Mouse (Mus musculus): ENCODE measurements at regions not wholly inside any gene's neighbourhood (a gene's known extent, or its start where the extent isn't known, plus 50 kb on each side); places are given as distances from the start of the nearest gene placed in this dataset.

DNA sequence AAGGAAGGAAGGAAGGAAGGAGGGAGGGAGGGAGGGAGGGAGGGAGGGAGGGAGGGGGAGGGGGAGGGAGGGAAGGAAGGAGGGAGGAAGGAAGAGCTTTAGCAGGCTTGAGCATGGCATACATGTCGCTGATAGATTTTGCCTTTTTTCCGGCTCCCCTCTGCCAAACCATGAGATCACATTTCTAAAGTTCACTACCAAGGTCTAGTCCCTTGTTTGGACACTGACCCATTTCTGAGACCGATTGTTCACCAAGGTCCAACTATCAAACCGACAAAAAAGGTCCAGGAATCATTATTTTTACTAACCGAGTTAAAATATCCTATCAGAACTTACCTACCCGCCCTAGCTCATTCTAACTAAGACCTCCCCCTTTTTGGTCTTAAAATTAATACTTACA lies 120.1 kb downstream of the Sox2 start:
- Histone ChIP-seq H3K27ac (no peak overlapping the region), H3K9ac (no peak overlapping the region), H3K4me1 (replicated peaks) (peaks cover 8% of the 10 kb centered on the region), H3K4me3 (no peak overlapping the region), H3K27me3 (no peaks in the 10 kb centered on the region), H3K4me2 (no peak overlapping the region), H3K9me3 (no peaks in the 10 kb centered on the region), H3K36me3 (no peaks in the 10 kb centered on the region)
- 81% methylated on average over 6 of the region's 6 CpGs for WGBS
- ATAC-seq (ENCODE audit: low FRiP score), result no peak

DNA sequence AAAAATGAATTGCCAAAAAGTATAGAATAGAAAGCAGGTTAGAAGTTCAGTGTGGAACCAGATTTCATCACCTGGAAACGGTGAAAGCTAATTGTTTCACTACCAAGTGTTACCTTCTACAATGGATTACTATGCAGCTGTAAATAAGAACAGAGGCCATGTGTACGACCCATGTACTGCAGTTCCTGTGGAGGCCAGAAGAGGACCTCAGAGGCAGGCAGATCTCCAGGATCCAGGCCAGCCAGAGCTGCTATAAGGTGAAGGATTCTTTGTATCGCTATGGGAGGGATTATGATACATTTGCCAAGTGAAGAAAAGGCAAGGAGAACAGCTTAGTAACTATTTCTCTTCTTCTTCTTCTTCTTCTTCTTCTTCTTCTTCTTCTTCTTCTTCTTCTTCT lies 121.8 kb downstream of the Sox2 start:
- Histone ChIP-seq H3K4me3 (no peak overlapping the region), H3K4me2 (no peak overlapping the region), H3K27ac (no peak overlapping the region), H3K27me3 (no peaks in the 10 kb centered on the region), H3K4me1 (replicated peaks) (peaks cover 8% of the 10 kb centered on the region), H3K9me3 (no peaks in the 10 kb centered on the region), H3K36me3 (no peaks in the 10 kb centered on the region), H3K9ac (no peak overlapping the region)
- no peak for ATAC-seq (ENCODE audit: low FRiP score)
- WGBS, result 90% methylated on average over 3 of the region's 3 CpGs

DNA sequence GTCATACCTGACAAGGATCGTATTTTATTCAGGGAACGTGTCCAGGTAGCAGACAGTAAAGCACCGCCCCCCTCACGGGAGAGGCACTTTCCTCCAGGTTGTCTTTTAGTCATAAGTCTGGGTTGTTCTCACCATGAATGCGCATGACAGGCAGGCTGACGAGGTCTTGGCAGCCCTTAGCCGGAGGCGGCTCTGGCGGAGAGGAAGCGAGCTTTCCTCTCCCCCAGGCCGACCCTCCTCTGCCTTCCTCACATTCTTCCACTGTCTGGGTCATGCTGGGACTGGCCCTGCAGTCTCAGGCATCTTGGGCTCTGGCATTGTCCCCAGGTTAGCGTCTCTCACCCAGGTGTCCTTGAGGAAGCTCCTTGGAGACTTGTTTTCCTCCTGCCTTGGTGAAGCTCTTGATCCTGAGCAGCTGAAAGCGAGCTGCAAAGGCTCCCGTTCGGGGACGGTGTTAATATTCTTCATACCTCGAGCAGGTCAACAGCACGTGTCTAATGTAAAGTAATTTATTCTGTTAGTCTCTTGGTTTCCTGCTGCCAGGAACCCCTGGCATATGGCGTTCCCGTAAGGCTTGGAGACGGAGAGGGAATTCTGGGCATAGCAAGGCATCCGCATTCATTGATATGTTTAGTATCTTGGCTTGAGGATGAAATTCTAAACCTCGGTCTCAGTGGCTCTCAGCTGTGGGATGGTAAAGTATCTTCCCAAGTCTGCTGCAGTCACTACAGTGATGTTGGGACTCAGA lies 123.6 kb downstream of the Sox2 start:
- Histone ChIP-seq H3K4me3 (peak overlapping the region; percentile 7; the same call in 1 of the 2 replicates), H3K4me2 (peak overlapping the region; percentile 45), H3K27ac (0 out of 2 replicates have a peak overlapping the region, but pooled peaks have one; percentile 30), H3K36me3 (no peaks in the 10 kb centered on the region), H3K4me1 (replicated peaks) (peaks cover 8% of the 10 kb centered on the region), H3K9me3 (no peaks in the 10 kb centered on the region), H3K9ac (no peak overlapping the region), H3K27me3 (no peaks in the 10 kb centered on the region)
- WGBS, result 29% methylated on average over 23 of the region's 23 CpGs
- ATAC-seq (ENCODE audit: low FRiP score), result peak; percentile 26; the same call in 1 of the 2 replicates

DNA sequence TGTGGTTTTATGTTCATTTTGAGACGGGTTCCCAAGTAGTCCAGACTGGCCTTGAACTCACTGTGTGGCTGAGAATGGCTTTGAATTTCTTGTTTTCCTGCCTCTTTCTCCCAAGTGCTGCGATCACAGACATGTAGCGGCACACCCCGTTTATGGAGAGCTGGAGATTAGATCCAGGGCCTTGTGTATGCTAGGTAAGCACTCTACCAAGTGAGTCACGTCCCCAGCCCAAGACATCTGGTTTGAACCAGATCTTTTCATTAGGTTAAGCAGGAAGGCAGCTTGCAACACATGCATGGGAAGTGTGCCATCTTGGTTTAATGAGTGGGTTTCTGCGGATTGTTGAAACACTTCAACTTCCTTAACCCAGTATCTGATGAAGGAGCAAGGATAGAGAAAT lies 131.6 kb downstream of the Sox2 start:
- Histone ChIP-seq H3K4me3 (no peak overlapping the region), H3K27ac (no peak overlapping the region), H3K9me3 (no peaks in the 10 kb centered on the region), H3K27me3 (no peaks in the 10 kb centered on the region), H3K36me3 (no peaks in the 10 kb centered on the region), H3K9ac (no peak overlapping the region), H3K4me1 (replicated peaks) (no peaks in the 10 kb centered on the region), H3K4me2 (no peak overlapping the region)
- ATAC-seq (ENCODE audit: low FRiP score), result no peak
- 89% methylated on average over 6 of the region's 6 CpGs for WGBS

DNA sequence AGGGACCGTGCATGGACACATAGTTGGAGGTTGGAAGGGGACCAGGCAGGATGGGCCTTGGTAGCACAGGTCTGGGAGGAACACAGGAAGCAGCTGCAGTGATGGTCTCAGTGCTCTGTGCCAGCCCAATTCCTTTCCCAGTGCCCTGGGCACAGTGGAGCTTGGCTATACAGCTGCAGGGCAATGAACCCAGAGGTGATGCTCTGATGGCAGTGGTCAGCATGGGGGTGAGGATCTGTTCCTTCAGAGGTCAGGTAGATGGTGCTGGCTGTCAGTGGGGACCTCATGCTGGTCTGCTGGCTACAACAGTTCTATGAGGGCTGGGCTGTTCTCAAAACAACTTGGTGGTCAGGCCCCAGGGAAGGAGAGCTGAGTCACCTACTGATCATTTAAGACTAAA lies 133.2 kb downstream of the Sox2 start:
- no peak overlapping the region for H3K27ac ChIP-seq
- no peak overlapping the region for H3K4me2 ChIP-seq
- no peak overlapping the region for H3K9ac ChIP-seq
- H3K9me3 ChIP-seq, result no peaks in the 10 kb centered on the region
- no peaks in the 10 kb centered on the region for H3K36me3 ChIP-seq
- no peaks in the 10 kb centered on the region for H3K4me1 ChIP-seq (replicated peaks)
- WGBS, result 93% methylated on average over 1 of the region's 1 CpGs
- no peak overlapping the region for H3K4me3 ChIP-seq
- no peak for ATAC-seq (ENCODE audit: low FRiP score)
- no peaks in the 10 kb centered on the region for H3K27me3 ChIP-seq

DNA sequence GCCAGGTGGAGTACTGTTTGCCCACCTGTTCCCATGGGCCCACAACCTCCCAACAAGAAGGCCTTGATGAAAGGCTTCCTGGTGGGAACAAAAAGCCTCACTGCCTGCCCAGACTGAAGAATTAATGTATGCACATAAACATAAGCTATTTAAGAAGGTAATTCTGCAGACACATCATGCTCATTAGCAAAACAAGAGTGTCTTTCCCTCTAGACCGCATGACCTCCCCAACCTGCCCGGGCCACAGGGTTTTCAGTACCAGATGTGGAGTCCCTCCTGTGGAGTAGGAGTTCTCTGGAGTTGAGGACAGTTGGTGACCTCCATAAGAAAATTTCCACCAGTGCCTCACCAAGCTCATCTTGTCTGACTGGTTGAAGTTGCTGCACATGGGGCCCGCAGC lies 137.0 kb downstream of the Sox2 start:
- 79% methylated on average over 3 of the region's 3 CpGs for WGBS
- ATAC-seq (ENCODE audit: low FRiP score), result no peak
- Histone ChIP-seq H3K4me1 (replicated peaks) (no peaks in the 10 kb centered on the region), H3K4me2 (no peak overlapping the region), H3K36me3 (no peaks in the 10 kb centered on the region), H3K4me3 (no peak overlapping the region), H3K27me3 (no peaks in the 10 kb centered on the region), H3K9ac (no peak overlapping the region), H3K9me3 (no peaks in the 10 kb centered on the region), H3K27ac (no peak overlapping the region)

DNA sequence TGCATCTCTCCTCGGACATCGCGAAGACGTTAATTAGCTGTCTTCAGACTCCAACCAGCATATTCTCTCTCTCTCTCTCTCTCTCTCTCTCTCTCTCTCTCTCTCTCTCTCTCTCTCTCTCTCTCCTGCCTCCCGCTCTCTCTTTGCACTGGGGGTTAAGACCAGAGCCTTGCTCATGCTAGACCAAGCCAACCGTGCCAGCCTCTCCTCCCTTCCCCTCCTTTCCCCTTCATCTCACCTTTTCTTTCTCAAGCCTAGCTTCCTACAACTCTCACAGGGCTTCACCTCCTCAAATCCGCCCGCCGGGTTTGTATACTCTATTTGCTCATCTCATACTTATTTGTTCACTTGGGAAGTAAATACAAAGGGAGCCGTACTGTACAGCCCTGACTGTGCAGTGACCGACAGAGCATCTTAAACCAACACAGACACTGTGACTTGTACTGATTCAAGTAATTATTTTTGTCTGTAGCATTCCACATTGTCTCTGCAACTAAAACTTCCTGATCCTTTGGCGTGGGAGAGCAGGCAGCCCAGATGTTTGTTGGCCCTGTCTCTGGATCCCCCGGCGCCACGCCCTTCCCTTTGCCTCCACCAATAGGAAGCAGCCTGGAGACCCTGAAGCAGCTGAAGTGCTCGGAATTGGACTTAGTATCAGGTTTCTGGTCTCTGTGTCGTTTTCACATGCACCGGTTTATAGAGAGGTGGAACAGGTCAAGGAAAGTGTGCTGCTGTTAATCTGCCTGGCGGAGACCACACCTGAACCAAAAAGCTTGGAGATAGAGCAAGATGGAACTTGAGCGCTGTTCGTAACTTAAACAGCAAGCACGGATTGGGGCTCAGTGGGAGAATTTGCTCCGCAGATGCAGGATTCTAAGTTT lies 145.1 kb downstream of the Sox2 start:
- peak overlapping the region; percentile 33 for H3K4me3 ChIP-seq
- peaks cover 30% of the 10 kb centered on the region for H3K27me3 ChIP-seq
- no peaks in the 10 kb centered on the region for H3K36me3 ChIP-seq
- peak; percentile 72 for ATAC-seq (ENCODE audit: low FRiP score)
- 23% methylated on average over 23 of the region's 23 CpGs for WGBS
- no peaks in the 10 kb centered on the region for H3K9me3 ChIP-seq
- peaks cover 11% of the 10 kb centered on the region for H3K4me1 ChIP-seq (replicated peaks)
- peak overlapping the region; percentile 36; the same call in 1 of the 2 replicates for H3K9ac ChIP-seq
- peak overlapping the region; percentile 59 for H3K4me2 ChIP-seq
- H3K27ac ChIP-seq, result no peak overlapping the region

DNA sequence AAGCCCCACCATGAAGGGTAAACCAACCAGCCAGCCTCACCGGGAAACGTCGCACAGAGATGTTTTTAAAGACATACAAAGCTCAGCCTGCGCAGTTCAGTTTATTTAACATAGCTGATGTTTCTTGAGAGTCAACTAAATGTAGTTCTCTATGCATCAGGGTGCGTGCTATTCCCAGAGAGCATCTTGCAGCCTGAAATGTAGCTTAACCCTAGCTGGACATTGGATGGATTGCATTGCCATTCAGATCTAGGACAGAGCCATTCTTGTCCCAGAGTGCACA lies 145.7 kb downstream of the Sox2 start:
- Histone ChIP-seq H3K27ac (no peak overlapping the region), H3K4me1 (replicated peaks) (peaks cover 11% of the 10 kb centered on the region), H3K4me3 (peak overlapping the region; percentile 33), H3K9ac (peak overlapping the region; percentile 36; the same call in 1 of the 2 replicates), H3K9me3 (no peaks in the 10 kb centered on the region), H3K36me3 (no peaks in the 10 kb centered on the region), H3K4me2 (peak overlapping the region; percentile 59), H3K27me3 (peaks cover 30% of the 10 kb centered on the region)
- WGBS, result 8% methylated on average over 5 of the region's 5 CpGs
- 0 out of 2 replicates have a peak, but pooled peaks have one; percentile 2 for ATAC-seq (ENCODE audit: low FRiP score)

GRCm38 (mm10) chr3:34808833-34809232 lies 158.6 kb downstream of the Sox2 start:
- Histone ChIP-seq H3K4me2 (no peak overlapping the region), H3K4me1 (replicated peaks) (no peaks in the 10 kb centered on the region; the same call in 1 of the 2 replicates), H3K9me3 (no peaks in the 10 kb centered on the region), H3K9ac (no peak overlapping the region), H3K4me3 (no peak overlapping the region), H3K27ac (no peak overlapping the region), H3K27me3 (0 out of 2 replicates have a peak, but pooled peaks cover 9% of the 10 kb centered on the region), H3K36me3 (no peaks in the 10 kb centered on the region)
- no peak for ATAC-seq (ENCODE audit: low FRiP score)
- 34% methylated on average over 6 of the region's 6 CpGs for WGBS

GRCm38 (mm10) chr3:34811753-34812152 lies 161.5 kb downstream of the Sox2 start:
- whole genome bisulfite sequencing, result 59% methylated on average over 4 of the region's 4 CpGs

GRCm38 (mm10) chr3:34813046-34813625 lies 162.9 kb downstream of the Sox2 start:
- H3K9ac ChIP-seq, result no peak overlapping the region
- H3K9me3 ChIP-seq, result no peaks in the 10 kb centered on the region
- no peaks in the 10 kb centered on the region for H3K4me1 ChIP-seq (replicated peaks)
- H3K4me2 ChIP-seq, result no peak overlapping the region
- H3K27ac ChIP-seq, result no peak overlapping the region
- no peaks in the 10 kb centered on the region for H3K36me3 ChIP-seq
- ATAC-seq (ENCODE audit: low FRiP score), result no peak
- H3K27me3 ChIP-seq, result 0 out of 2 replicates have a peak, but pooled peaks cover 7% of the 10 kb centered on the region
- H3K4me3 ChIP-seq, result no peak overlapping the region
- WGBS, result 61% methylated on average over 9 of the region's 9 CpGs

More at GRCm38 (mm10) chr3:34811753-34812152, 161.5 kb downstream of the Sox2 start:
- Histone ChIP-seq H3K4me3 (no peak overlapping the region), H3K27me3 (0 out of 2 replicates have a peak, but pooled peaks cover 8% of the 10 kb centered on the region), H3K4me1 (replicated peaks) (no peaks in the 10 kb centered on the region), H3K27ac (no peak overlapping the region), H3K9me3 (no peaks in the 10 kb centered on the region), H3K36me3 (no peaks in the 10 kb centered on the region), H3K9ac (no peak overlapping the region), H3K4me2 (no peak overlapping the region)
- no peak for ATAC-seq (ENCODE audit: low FRiP score)

GRCm38 (mm10) chr3:34825036-34825435 lies 174.8 kb downstream of the Sox2 start:
- Histone ChIP-seq H3K9me3 (no peaks in the 10 kb centered on the region), H3K9ac (no peak overlapping the region), H3K4me2 (no peak overlapping the region), H3K27ac (no peak overlapping the region), H3K4me1 (replicated peaks) (0 out of 2 replicates have a peak, but pooled peaks cover 3% of the 10 kb centered on the region), H3K36me3 (no peaks in the 10 kb centered on the region), H3K27me3 (no peaks in the 10 kb centered on the region), H3K4me3 (no peak overlapping the region)
- ATAC-seq (ENCODE audit: low FRiP score), result no peak
- WGBS, result 88% methylated on average over 11 of the region's 11 CpGs
